Mouse (Mus musculus) lung, postnatal 0 days (tissue): ENCODE data around the gene Slx4ip.

Experiments used
- CTCF ChIP-seq: IDR thresholded peaks from 2 replicates; pipeline ENCODE4 v1.5.1; 2016; ENCODE audit warnings: antibody characterized with exemption, mild to moderate bottlenecking
- EP300 ChIP-seq: IDR thresholded peaks from 2 replicates; pipeline ENCODE4 v1.6.1; 2016; ENCODE audit warnings: antibody characterized with exemption, mild to moderate bottlenecking, control low read depth

GRCm38 (mm10) chr2:136908596-136908995, 17.6 kb downstream of the Slx4ip start:
- no peak for TF ChIP-seq CTCF
- TF ChIP-seq EP300 = no peak
